Comparison of ENCODE assay signal across 8 mouse cellular contexts in genomic region chr1:133744609-133745008, GRCm38 (mm10). TPM values are rescaled to one million over a fixed set of nuclear protein-coding genes. Genes with fewer than 3 reads are reported as not detected.
DNase-seq lines count a peak whose midpoint lies in the region; ATAC-seq and TF ChIP-seq lines count a peak whose summit lies in the region.

No protein-coding gene starts in this region.

- 0 out of 2 replicates have a peak, but pooled peaks cover 6% of the 10 kb centered on the region for H3K4me1 ChIP-seq in midbrain, embryonic 16.5 days (ENCODE audit: control insufficient read depth, insufficient read depth, low read length)
- H3K4me1 ChIP-seq in midbrain, embryonic 13.5 days (replicated peaks), result peaks cover 15% of the 10 kb centered on the region
- peaks cover 13% of the 10 kb centered on the region for H3K4me1 ChIP-seq in kidney, postnatal 0 days (replicated peaks; ENCODE audit: insufficient read depth, low read length)

- H3K36me3 ChIP-seq in midbrain, embryonic 16.5 days (ENCODE audit: control insufficient read depth, insufficient read depth, low read length), result no peaks in the 10 kb centered on the region
- H3K36me3 ChIP-seq in midbrain, embryonic 13.5 days, result no peaks in the 10 kb centered on the region
- H3K36me3 ChIP-seq in kidney, postnatal 0 days (ENCODE audit: insufficient read depth, low read length), result no peaks in the 10 kb centered on the region

- H3K27ac ChIP-seq in midbrain, embryonic 16.5 days (ENCODE audit: low read length), result peak overlapping the region; percentile 13; the same call in 1 of the 2 replicates
- no peak overlapping the region for H3K27ac ChIP-seq in midbrain, embryonic 13.5 days
- no peak overlapping the region for H3K27ac ChIP-seq in kidney, postnatal 0 days

- 56% methylated on average over 4 of the region's 4 CpGs for WGBS in midbrain, embryonic 16.5 days
- 53% methylated on average over 4 of the region's 4 CpGs for WGBS in midbrain, embryonic 13.5 days
- WGBS in kidney, postnatal 0 days, result 59% methylated on average over 4 of the region's 4 CpGs

- ATAC-seq in midbrain, embryonic 16.5 days, result no peak
- no peak for ATAC-seq in midbrain, embryonic 13.5 days
- ATAC-seq in kidney, postnatal 0 days (replicated peaks; ENCODE audit: low FRiP score, low read depth), result no peak

- no peaks in the 10 kb centered on the region for H3K9me3 ChIP-seq in midbrain, embryonic 16.5 days (replicated peaks; ENCODE audit: control insufficient read depth, low read length, poor library complexity, severe bottlenecking)
- no peaks in the 10 kb centered on the region for H3K9me3 ChIP-seq in midbrain, embryonic 13.5 days
- H3K9me3 ChIP-seq in kidney, postnatal 0 days (replicated peaks; ENCODE audit: low read length), result no peaks in the 10 kb centered on the region

- no peak overlapping the region for H3K4me2 ChIP-seq in midbrain, embryonic 16.5 days (ENCODE audit: low read length)
- no peak overlapping the region for H3K4me2 ChIP-seq in midbrain, embryonic 13.5 days (replicated peaks)
- H3K4me2 ChIP-seq in kidney, postnatal 0 days (ENCODE audit: low read length), result no peak overlapping the region

- TF ChIP-seq CTCF in kidney, postnatal 0 days (IDR thresholded peaks at IDR 0.05; ENCODE audit: low read depth), result no peak

- no peaks in the 10 kb centered on the region for H3K27me3 ChIP-seq in midbrain, embryonic 16.5 days (ENCODE audit: control insufficient read depth, insufficient read depth, low read depth, low read length)
- no peaks in the 10 kb centered on the region for H3K27me3 ChIP-seq in midbrain, embryonic 13.5 days
- no peaks in the 10 kb centered on the region for H3K27me3 ChIP-seq in kidney, postnatal 0 days (ENCODE audit: insufficient read depth, low read length)

- peak; percentile 65 for DNase-seq in cerebellum, adult 8-10 months
- DNase-seq in heart, adult 9 months (ENCODE audit: low spot score in 2 of 2), result peak; percentile 84
- DNase-seq in kidney, postnatal 0 days (ENCODE audit: low spot score), result peak; percentile 64
- peak; percentile 64 to 71 for DNase-seq in lung, adult 18-20 months
- peak; percentile 36 for DNase-seq in urinary bladder, postnatal 10 days (ENCODE audit: low spot score)
- no peak for DNase-seq in thymus, postnatal 4 days

- no peak overlapping the region for H3K9ac ChIP-seq in midbrain, embryonic 16.5 days (ENCODE audit: low read depth, low read length)
- H3K9ac ChIP-seq in midbrain, embryonic 13.5 days (replicated peaks), result no peak overlapping the region
- no peak overlapping the region for H3K9ac ChIP-seq in kidney, postnatal 0 days (ENCODE audit: low read depth, low read length)

- no peak overlapping the region for H3K4me3 ChIP-seq in midbrain, embryonic 16.5 days (ENCODE audit: low read depth, low read length)
- no peak overlapping the region for H3K4me3 ChIP-seq in midbrain, embryonic 13.5 days (replicated peaks)
- no peak overlapping the region for H3K4me3 ChIP-seq in kidney, postnatal 0 days (replicated peaks; ENCODE audit: low read depth, low read length)

RNA-seq across cellular contexts. Expression of gene Lax1, which starts 54.7 kb away (rescaled TPM):
- 0.08 TPM in 1 of 2 replicates, not detected in the other for polyA plus RNA-seq in midbrain, embryonic 16.5 days (2015; fragmentation: Nextera tagmentation; extraction: Ambion mirVana)
- 0.07 TPM in 1 of 2 replicates, not detected in the other for polyA plus RNA-seq in midbrain, embryonic 13.5 days (2015; fragmentation: Nextera tagmentation; extraction: Ambion mirVana)
- 0.58 and 0.61 TPM in 2 replicates for polyA plus RNA-seq in kidney, postnatal 0 days (2015; fragmentation: Nextera tagmentation; extraction: Ambion mirVana)

RNA-seq across cellular contexts. Expression of gene Atp2b4, which starts 56.2 kb away (rescaled TPM):
- polyA plus RNA-seq in midbrain, embryonic 16.5 days (2015; fragmentation: Nextera tagmentation; extraction: Ambion mirVana), result 11.8 and 13.4 TPM in 2 replicates
- 7.8 and 8.2 TPM in 2 replicates for polyA plus RNA-seq in midbrain, embryonic 13.5 days (2015; fragmentation: Nextera tagmentation; extraction: Ambion mirVana)
- polyA plus RNA-seq in kidney, postnatal 0 days (2015; fragmentation: Nextera tagmentation; extraction: Ambion mirVana), result 5.6 and 7.2 TPM in 2 replicates
